Comparison of ENCODE assay signal across 24 mouse cellular contexts in the genomic region with DNA sequence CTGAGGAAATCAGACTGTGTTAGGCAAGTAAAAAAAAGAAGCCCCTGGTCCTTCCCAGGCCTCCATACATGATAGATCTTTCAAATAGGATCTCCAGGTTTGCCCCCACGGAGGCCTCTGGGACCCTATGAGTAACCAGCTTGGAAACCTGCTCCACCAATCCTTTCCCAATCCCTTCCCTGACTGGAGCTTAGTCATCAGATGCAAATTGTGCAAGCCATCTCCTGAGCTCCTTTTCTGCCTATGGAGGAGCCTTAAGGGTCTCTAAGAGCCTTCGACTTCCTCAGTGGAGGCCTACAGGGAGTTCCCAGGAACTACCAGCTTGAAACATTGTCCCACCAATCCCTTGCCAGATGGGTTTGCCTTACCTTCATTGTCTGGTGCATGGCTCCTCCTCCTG.
DNase-seq lines count a peak whose midpoint lies in the region; ATAC-seq and TF ChIP-seq lines count a peak whose summit lies in the region.
"Had no signal": no experiment of that assay in that cellular context is flagged by ENCODE, and none has a peak within 500 bp of the region (broad histone marks: within the 10 kb centered on the region; RNA-seq: fewer than 3 reads in every experiment).

No protein-coding gene starts in this region.

- H3K4me3 ChIP-seq in C2C12 (ENCODE audit: insufficient read depth, poor library complexity, severe bottlenecking), result no peak overlapping the region
- no peak overlapping the region for H3K4me3 ChIP-seq in intestine, embryonic 15.5 days (replicated peaks)

- no peak overlapping the region for H3K4me2 ChIP-seq in intestine, embryonic 15.5 days (replicated peaks)

- no peaks in the 10 kb centered on the region for H3K9me3 ChIP-seq in intestine, embryonic 15.5 days
- H3K9me3 ChIP-seq: G1E had no signal

- WGBS in intestine, embryonic 15.5 days, result 72% methylated on average over 2 of the region's 2 CpGs

- no peak overlapping the region for H3ac ChIP-seq in C2C12 (ENCODE audit: control insufficient read depth, insufficient read length, low read depth)

- DNase-seq in 3T3-L1 (ENCODE audit: low read depth, low spot score) (peak; percentile 51), R1 (ENCODE audit: low read depth, low spot score) (peak; percentile 2)
- no peak for DNase-seq in lung, adult 18-20 months
- DNase-seq: adrenal gland, adult 2 months; adrenal gland, adult 8-10 months; adrenal gland, postnatal 10 days; adrenal gland, postnatal 14 days; adrenal gland, postnatal 25 days; adrenal gland, postnatal 36 days; B cell, adult 2 months; cerebellum, adult 11 months; cerebellum, adult 11-12 months; cerebellum, adult 18-20 months; cerebellum, adult 2 months; cerebellum, adult 8-10 months; cerebellum, adult 9-10 months; cerebellum, adult 9-11 months had no signal

- no peak overlapping the region for H3K9ac ChIP-seq in intestine, embryonic 15.5 days

- H3K79me2 ChIP-seq in C2C12 (ENCODE audit: control insufficient read depth, insufficient read depth), result no peaks in the 10 kb centered on the region

- no peaks in the 10 kb centered on the region for H3K36me3 ChIP-seq in C2C12 (ENCODE audit: control insufficient read depth, insufficient read depth)
- no peaks in the 10 kb centered on the region for H3K36me3 ChIP-seq in intestine, embryonic 15.5 days
- H3K36me3 ChIP-seq: G1E had no signal

- ATAC-seq in intestine, embryonic 15.5 days, result no peak
- no peak for ATAC-seq in CD4-positive, CD25-positive, alpha-beta regulatory T cell, adult 4 months
- ATAC-seq: activated CD4-positive, CD25-positive, alpha-beta regulatory T cell, adult 4 months; Patski had no signal

- H3K27ac ChIP-seq in intestine, embryonic 15.5 days, result no peak overlapping the region

- H3K4me1 ChIP-seq in intestine, embryonic 15.5 days (replicated peaks), result no peaks in the 10 kb centered on the region

- H3K27me3 ChIP-seq in C2C12 (ENCODE audit: control insufficient read depth, insufficient read depth, insufficient read length), result no peaks in the 10 kb centered on the region
- no peaks in the 10 kb centered on the region for H3K27me3 ChIP-seq in intestine, embryonic 15.5 days (replicated peaks)
- H3K27me3 ChIP-seq: CH12.LX, Patski had no signal

- TF ChIP-seq CTCF in C2C12 (IDR thresholded peaks at IDR 0.05; ENCODE audit: control insufficient read depth, insufficient read depth, insufficient read length), result no peak

- H3K79me3 ChIP-seq in C2C12 (ENCODE audit: low read depth), result no peaks in the 10 kb centered on the region

TF ChIP-seq in C2C12, 6 proteins besides CTCF, POLR2A, EP300 and RAD21:
- TF ChIP-seq CEBPB (IDR thresholded peaks at IDR 0.05; ENCODE audit: low read depth) (peak; percentile 51), MAX (IDR thresholded peaks at IDR 0.05) (no peak), MYOD1 (IDR thresholded peaks at IDR 0.05; ENCODE audit: control insufficient read depth, insufficient read length, low read depth) (no peak), USF1 (IDR thresholded peaks at IDR 0.05; ENCODE audit: low read depth) (no peak)

Comparison
In these comparisons a context has a peak if more than half of its experiments do, and no peak if none do; other contexts are left out.
1. DNase-seq: peak in 3T3-L1 (single experiment) and R1 (single experiment); none in lung, adult 18-20 months (0 of 2).